Mouse (Mus musculus) frontal cortex, postnatal 10 days (tissue): ENCODE results near the gene Olfr1121.
"Not testable (repeated sequence)": the region's sequence is repeated elsewhere in the genome, so short reads cannot be mapped to it uniquely, and the experiment has no call there.

Source experiments
- DNase-seq, 2 experiments: peaks; one replicate each; pipeline ENCODE4 v3.0.0; 2022; ENCODE audit warnings: low spot score in 2 of 2, mixed read lengths in 1 of 2

The Olfr1121 gene

DNA sequence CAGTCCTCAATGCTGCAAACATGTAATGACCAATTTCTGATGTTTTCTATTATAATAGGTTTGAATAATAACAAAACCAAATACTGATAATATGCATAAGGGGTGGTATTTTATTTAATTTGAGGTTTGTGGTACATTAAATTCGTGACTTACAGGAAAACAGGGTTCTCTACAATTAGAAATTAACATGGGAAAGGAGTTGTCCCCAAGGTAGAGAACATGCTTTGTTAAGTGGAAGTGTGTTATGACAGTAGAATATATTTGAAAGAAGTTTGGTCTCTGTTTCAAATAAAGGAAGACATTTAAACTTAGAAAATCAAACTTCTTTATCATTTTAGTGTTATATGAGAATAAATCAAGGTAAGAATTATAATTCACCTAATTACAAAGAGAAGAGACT is at the start of gene Olfr1121:
Gene Olfr1121, plus strand, starts transcription at position 301 of the 400 bp plus-strand sequence.
- DNase-seq, result no peak

DNA sequence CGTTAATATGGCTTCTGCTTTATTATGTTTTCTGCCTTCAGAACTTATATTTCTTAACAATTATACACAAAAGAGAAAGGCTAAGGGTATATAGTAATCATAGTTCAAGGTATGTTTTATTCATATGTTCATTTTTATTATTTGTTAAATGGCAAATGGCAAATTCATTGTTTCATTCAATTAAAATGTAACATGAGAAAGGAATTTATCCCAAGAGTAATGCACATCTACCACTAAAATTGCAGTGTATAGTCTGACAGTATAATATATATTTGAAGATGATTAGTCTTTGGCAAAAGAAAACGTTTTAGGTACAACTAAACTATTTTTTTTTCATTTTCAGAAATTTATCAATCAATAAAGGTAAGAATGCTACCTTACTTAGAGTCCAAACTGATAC is 15.2 kb upstream of the Olfr1121 start, which contains the start of gene Olfr1120:
Gene Olfr1120, plus strand, starts transcription at position 301 of the 400 bp plus-strand sequence.
- DNase-seq, result no peak

DNA sequence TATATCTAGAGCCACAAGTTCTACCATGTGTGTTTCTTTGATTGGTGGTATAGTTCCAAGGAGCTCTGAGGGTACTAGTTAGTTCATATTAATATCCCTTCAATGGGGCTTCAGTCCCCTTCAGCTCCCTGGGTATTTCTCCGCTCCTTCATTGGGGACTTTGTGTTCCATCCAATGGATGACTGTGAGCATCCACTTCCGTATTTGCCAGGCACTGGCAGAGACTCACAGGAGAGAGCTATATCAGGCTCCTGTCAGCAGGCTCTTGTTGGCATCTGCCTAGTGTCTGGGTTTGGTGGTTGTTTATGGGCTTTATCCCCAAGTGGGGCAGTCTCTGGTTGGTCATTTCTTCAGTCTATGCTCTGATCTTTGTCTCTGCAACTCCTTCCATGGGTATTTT is 9.6 kb upstream of the Olfr1121 start:
- DNase-seq, result not testable (repeated sequence)

DNA sequence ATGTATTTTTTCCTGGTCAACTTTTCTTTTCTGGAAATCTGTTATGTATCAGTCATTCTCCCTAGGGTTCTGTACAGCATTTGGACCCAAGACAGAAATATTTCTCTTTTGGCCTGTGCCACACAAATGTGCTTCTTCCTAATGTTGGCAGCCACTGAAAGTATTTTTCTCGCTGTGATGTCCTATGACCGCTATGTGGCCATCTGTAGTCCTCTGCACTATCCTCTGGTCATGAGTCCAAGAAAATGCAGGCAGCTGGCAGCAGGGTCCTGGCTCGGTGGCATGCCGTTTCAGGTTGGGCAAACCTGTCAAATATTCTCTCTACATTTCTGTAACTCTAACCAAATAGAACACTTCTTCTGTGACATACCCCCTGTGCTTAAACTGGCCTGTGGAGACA is 2.0 kb downstream of the Olfr1121 start:
- DNase-seq, result no peak

DNA sequence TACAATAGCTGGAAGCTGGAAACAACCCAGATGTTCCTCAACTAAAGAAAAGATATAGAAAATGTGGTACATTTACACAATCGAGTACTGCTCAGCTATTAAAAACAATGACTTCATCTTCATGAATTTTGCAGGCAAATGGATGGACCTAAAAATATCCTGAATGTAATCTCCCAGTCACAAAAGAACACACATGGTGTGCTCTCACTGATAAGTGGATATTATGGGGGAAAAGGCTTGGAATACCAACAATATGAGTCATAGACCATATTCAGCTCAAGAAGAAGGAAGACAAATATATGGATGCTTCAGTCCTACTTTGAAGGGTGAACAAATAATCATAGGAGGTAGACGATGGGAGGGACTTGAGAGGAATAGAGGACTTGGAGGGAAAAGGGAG is 14.2 kb downstream of the Olfr1121 start:
- no peak for DNase-seq

DNA sequence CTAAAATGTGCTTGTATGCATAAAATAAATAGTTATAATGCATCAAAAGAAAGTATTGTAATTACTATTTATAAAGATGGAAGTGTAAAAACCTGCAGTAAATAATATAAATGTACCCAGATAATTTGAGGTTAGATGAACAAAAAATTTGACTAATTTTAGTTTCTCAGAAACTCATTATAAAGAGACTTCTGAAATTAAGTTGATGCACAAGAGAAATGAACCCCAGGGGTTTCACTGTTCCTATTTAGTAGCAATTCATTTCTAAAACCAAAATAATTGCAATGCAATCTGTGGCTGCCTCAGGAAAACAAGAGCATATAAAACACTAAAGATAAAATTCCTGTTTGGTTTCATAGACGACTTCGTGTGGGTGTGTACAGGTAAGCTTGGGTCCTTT is 15.9 kb downstream of the Olfr1121 start, which contains the start of gene Olfr1122:
Gene Olfr1122, plus strand, starts transcription at position 301 of the 400 bp plus-strand sequence.
- DNase-seq, result no peak

DNA sequence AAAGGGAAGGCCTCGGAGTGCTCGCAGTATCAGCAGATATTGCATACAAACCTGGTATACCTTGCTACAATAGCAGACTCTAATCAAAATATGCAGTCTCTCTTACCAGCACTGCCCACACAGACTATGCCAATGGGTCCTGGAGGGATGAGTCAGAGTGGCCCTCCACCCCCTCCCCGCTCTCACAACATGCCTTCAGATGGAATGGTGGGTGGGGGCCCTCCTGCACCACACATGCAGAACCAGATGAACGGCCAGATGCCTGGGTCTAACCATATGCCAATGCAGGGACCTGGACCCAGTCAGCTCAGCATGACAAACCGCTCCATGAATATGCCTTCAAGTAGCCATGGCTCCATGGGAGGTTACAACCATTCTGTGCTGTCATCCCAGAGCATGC is 23.9 kb downstream of the Olfr1121 start:
- not testable (repeated sequence) for DNase-seq

DNA sequence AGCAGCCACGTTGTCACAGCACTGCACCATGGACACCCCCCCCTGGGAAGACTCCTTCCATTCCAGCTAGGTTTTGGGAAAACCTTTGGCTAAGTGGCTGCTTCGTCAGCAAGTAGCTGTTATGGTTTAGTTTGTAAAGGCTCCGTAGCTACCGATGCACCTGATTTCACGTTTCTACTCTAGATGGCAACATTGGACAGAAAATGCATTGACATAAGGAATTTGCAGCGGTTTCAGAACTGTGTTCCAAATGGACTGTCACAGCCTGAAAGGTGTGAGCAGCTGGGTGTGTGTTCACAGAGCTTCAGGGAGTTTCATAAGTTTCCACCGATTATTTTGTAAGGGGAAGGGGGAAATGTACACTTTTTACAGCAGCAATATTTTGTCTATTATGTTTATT is 25.0 kb downstream of the Olfr1121 start:
- DNase-seq, result not testable (repeated sequence)

DNA sequence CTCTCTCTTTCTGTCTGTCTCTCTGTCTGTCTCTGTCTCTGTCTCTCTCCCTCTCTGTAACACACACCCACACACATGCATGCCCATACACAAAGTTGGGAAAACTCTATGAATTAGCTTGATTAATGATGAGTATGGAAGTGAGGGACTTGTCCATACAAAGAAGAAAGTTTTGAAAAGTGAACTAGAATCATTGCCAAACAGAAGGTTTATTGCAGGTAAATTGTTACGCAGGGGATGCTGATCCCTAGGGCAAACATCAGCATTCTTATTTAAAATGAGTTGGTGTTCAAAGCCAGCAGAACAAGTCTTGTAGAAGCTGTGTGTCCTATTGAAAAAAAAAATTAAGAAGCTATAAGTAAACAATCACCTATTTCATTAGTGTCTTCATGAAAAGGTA is 46.6 kb downstream of the Olfr1121 start, which contains the start of gene Olfr1123:
Gene Olfr1123, plus strand, starts transcription at position 301 of the 400 bp plus-strand sequence.
- DNase-seq, result no peak
